Mouse (Mus musculus): ENCODE measurements around the gene Olfr971. TPM values are rescaled to one million over a fixed set of nuclear protein-coding genes. Genes with fewer than 3 reads are reported as not detected.
"Not testable (repeated sequence)": the region's sequence is repeated elsewhere in the genome, so short reads cannot be mapped to it uniquely, and the experiment has no call there.

Olfr971 gene
- total RNA-seq (2014; fragmentation: Nextera tagmentation) (not detected in 2 replicates), total RNA-seq (2017) (not detected in 2 replicates), polyA plus RNA-seq (2012) (not detected in 2 replicates)

- H3K4me1 ChIP-seq (ENCODE audit: insufficient read depth, low read depth, low read length); H3K36me3 ChIP-seq (replicated peaks); ATAC-seq (ENCODE audit: extremely low read depth, insufficient number of reproducible peaks, low FRiP score, poor library complexity, severe bottlenecking); H3K27me3 ChIP-seq (ENCODE audit: insufficient read depth, low read length); H3K4me3 ChIP-seq (ENCODE audit: low read depth, low read length); DNase-seq (ENCODE audit: low spot score); H3K9me3 ChIP-seq (replicated peaks): not testable (repeated sequence)
Measured at GRCm38 (mm10) chr9:39836576-39836975, at the start of gene Olfr971. Olfr971 (plus strand) TSS chr9:39836876.

GRCm38 (mm10) chr9:39790558-39790957 is 46.1 kb upstream of the Olfr971 start, which contains the start of gene Olfr969:
Olfr969 (plus strand) TSS chr9:39790945.
- ATAC-seq (ENCODE audit: extremely low read depth, insufficient number of reproducible peaks, low FRiP score, poor library complexity, severe bottlenecking): no peak
- no peaks in the 10 kb centered on the region for H3K36me3 ChIP-seq (replicated peaks)

GRCm38 (mm10) chr9:39808560-39808959 is 28.1 kb upstream of the Olfr971 start, which contains the start of gene Olfr970:
Olfr970 (plus strand) TSS chr9:39808860.
- H3K9me3 ChIP-seq (replicated peaks): 0 out of 2 replicates have a peak, but pooled peaks cover 2% of the 10 kb centered on the region
- no peaks in the 10 kb centered on the region for H3K27me3 ChIP-seq (ENCODE audit: insufficient read depth, low read length)
- H3K4me1 ChIP-seq (ENCODE audit: insufficient read depth, low read depth, low read length): no peaks in the 10 kb centered on the region
- ATAC-seq (ENCODE audit: extremely low read depth, insufficient number of reproducible peaks, low FRiP score, poor library complexity, severe bottlenecking): no peak
- TF ChIP-seq GATA1 (IDR thresholded peaks at IDR 0.05; ENCODE audit: borderline replicate concordance, low read length): no peak
- no peak for TF ChIP-seq CTCF (IDR thresholded peaks at IDR 0.05; ENCODE audit: low read depth, low read length)
- TF ChIP-seq POLR2AphosphoS5 (IDR thresholded peaks at IDR 0.05; ENCODE audit: insufficient replicate concordance, low read depth, low read length): no peak
- no peak for TF ChIP-seq GATA2 (IDR thresholded peaks at IDR 0.05; ENCODE audit: borderline replicate concordance, low read depth, low read length)
- no peak for TF ChIP-seq TAL1 (conservative IDR thresholded peaks at IDR 0.05; ENCODE audit: low read depth, low read length)
- DNase-seq (ENCODE audit: low spot score): no peak
- H3K36me3 ChIP-seq (replicated peaks): no peaks in the 10 kb centered on the region
- no peak within 1 kb of the TSS for H3K4me3 ChIP-seq (ENCODE audit: low read depth, low read length)

More at GRCm38 (mm10) chr9:39790558-39790957, 46.1 kb upstream of the Olfr971 start, which contains the start of gene Olfr969:
- no peak for DNase-seq (ENCODE audit: low spot score)
- Histone ChIP-seq H3K4me1 (ENCODE audit: insufficient read depth, low read depth, low read length) (no peaks in the 10 kb centered on the region), H3K27me3 (ENCODE audit: insufficient read depth, low read length) (no peaks in the 10 kb centered on the region), H3K9me3 (replicated peaks) (no peaks in the 10 kb centered on the region), H3K4me3 (ENCODE audit: low read depth, low read length) (no peak within 1 kb of the TSS)
- TF ChIP-seq CTCF (IDR thresholded peaks at IDR 0.05; ENCODE audit: low read depth, low read length): no peak
- no peak for TF ChIP-seq TAL1 (conservative IDR thresholded peaks at IDR 0.05; ENCODE audit: low read depth, low read length)
- TF ChIP-seq GATA1 (IDR thresholded peaks at IDR 0.05; ENCODE audit: borderline replicate concordance, low read length): no peak
- no peak for TF ChIP-seq GATA2 (IDR thresholded peaks at IDR 0.05; ENCODE audit: borderline replicate concordance, low read depth, low read length)
- no peak for TF ChIP-seq POLR2AphosphoS5 (IDR thresholded peaks at IDR 0.05; ENCODE audit: insufficient replicate concordance, low read depth, low read length)

GRCm38 (mm10) chr9:39866122-39866521 is 29.4 kb downstream of the Olfr971 start, which contains the start of gene Olfr972:
Olfr972 (plus strand) TSS chr9:39866422.
- ATAC-seq (ENCODE audit: extremely low read depth, insufficient number of reproducible peaks, low FRiP score, poor library complexity, severe bottlenecking): no peak
- no peaks in the 10 kb centered on the region for H3K27me3 ChIP-seq (ENCODE audit: insufficient read depth, low read length)
- H3K4me1 ChIP-seq (ENCODE audit: insufficient read depth, low read depth, low read length): no peaks in the 10 kb centered on the region
- H3K9me3 ChIP-seq (replicated peaks): no peaks in the 10 kb centered on the region
- DNase-seq (ENCODE audit: low spot score): no peak
- H3K4me3 ChIP-seq (ENCODE audit: low read depth, low read length): no peak within 1 kb of the TSS
- no peaks in the 10 kb centered on the region for H3K36me3 ChIP-seq (replicated peaks)
- TF ChIP-seq POLR2AphosphoS5 (IDR thresholded peaks at IDR 0.05; ENCODE audit: insufficient replicate concordance, low read depth, low read length) (no peak), GATA2 (IDR thresholded peaks at IDR 0.05; ENCODE audit: borderline replicate concordance, low read depth, low read length) (no peak), CTCF (IDR thresholded peaks at IDR 0.05; ENCODE audit: low read depth, low read length) (no peak), GATA1 (IDR thresholded peaks at IDR 0.05; ENCODE audit: borderline replicate concordance, low read length) (no peak), TAL1 (conservative IDR thresholded peaks at IDR 0.05; ENCODE audit: low read depth, low read length) (no peak)

- not testable (repeated sequence) for ATAC-seq (ENCODE audit: extremely low read depth, insufficient number of reproducible peaks, low FRiP score, poor library complexity, severe bottlenecking); H3K4me3 ChIP-seq (ENCODE audit: low read depth, low read length); H3K4me1 ChIP-seq (ENCODE audit: insufficient read depth, low read depth, low read length); DNase-seq (ENCODE audit: low spot score); H3K36me3 ChIP-seq (replicated peaks); H3K27me3 ChIP-seq (ENCODE audit: insufficient read depth, low read length); H3K9me3 ChIP-seq (replicated peaks)
Measured at GRCm38 (mm10) chr9:39871986-39872385, 35.3 kb downstream of the Olfr971 start.

GRCm38 (mm10) chr9:39877541-39878396 is 41.1 kb downstream of the Olfr971 start:
- not testable (repeated sequence) for H3K4me1 ChIP-seq (ENCODE audit: insufficient read depth, low read depth, low read length); H3K4me3 ChIP-seq (ENCODE audit: low read depth, low read length); H3K9me3 ChIP-seq (replicated peaks); H3K27me3 ChIP-seq (ENCODE audit: insufficient read depth, low read length); ATAC-seq (ENCODE audit: extremely low read depth, insufficient number of reproducible peaks, low FRiP score, poor library complexity, severe bottlenecking); DNase-seq (ENCODE audit: low spot score); H3K36me3 ChIP-seq (replicated peaks)

Other genes with a start within 250 kb of the Olfr971 start
Only the 20 nearest of the 22 such genes appear.
- not detected in 2 replicates for gene Olfr148, start 226.2 kb upstream of the Olfr971 start, total RNA-seq (2014; fragmentation: Nextera tagmentation)
- 0.12 TPM in 1 of 2 replicates, not detected in the other for gene Olfr148, start 226.2 kb upstream of the Olfr971 start, total RNA-seq (2017)
- gene Olfr148, start 226.2 kb upstream of the Olfr971 start, polyA plus RNA-seq (2012): not detected in 2 replicates
- gene Olfr960, start 215.5 kb upstream of the Olfr971 start, total RNA-seq (2014; fragmentation: Nextera tagmentation): not detected in 2 replicates
- 0.49 TPM in 1 of 2 replicates, not detected in the other for gene Olfr960, start 215.5 kb upstream of the Olfr971 start, total RNA-seq (2017)
- not detected in 2 replicates for gene Olfr960, start 215.5 kb upstream of the Olfr971 start, polyA plus RNA-seq (2012)
- gene Olfr961, start 191.8 kb upstream of the Olfr971 start, total RNA-seq (2014; fragmentation: Nextera tagmentation): not detected in 2 replicates
- gene Olfr961, start 191.8 kb upstream of the Olfr971 start, total RNA-seq (2017): 0.11 and 0.12 TPM in 2 replicates
- not detected in 2 replicates for gene Olfr961, start 191.8 kb upstream of the Olfr971 start, polyA plus RNA-seq (2012)
- gene Olfr963, start 169.7 kb upstream of the Olfr971 start, total RNA-seq (2014; fragmentation: Nextera tagmentation): not detected in 2 replicates
- 0.06 TPM in 1 of 2 replicates, not detected in the other for gene Olfr963, start 169.7 kb upstream of the Olfr971 start, total RNA-seq (2017)
- not detected in 2 replicates for gene Olfr963, start 169.7 kb upstream of the Olfr971 start, polyA plus RNA-seq (2012)
- gene Olfr149, start 129.8 kb upstream of the Olfr971 start, total RNA-seq (2014; fragmentation: Nextera tagmentation): not detected in 2 replicates
- 0.17 TPM in 1 of 2 replicates, not detected in the other for gene Olfr149, start 129.8 kb upstream of the Olfr971 start, total RNA-seq (2017)
- not detected in 2 replicates for gene Olfr149, start 129.8 kb upstream of the Olfr971 start, polyA plus RNA-seq (2012)
- gene Olfr965, start 125.5 kb upstream of the Olfr971 start, total RNA-seq (2014; fragmentation: Nextera tagmentation): not detected in 2 replicates
- gene Olfr965, start 125.5 kb upstream of the Olfr971 start, total RNA-seq (2017): 0.23 TPM in 1 of 2 replicates, not detected in the other
- not detected in 2 replicates for gene Olfr965, start 125.5 kb upstream of the Olfr971 start, polyA plus RNA-seq (2012)
- not detected in 2 replicates for gene Olfr150, start 105.9 kb upstream of the Olfr971 start, total RNA-seq (2014; fragmentation: Nextera tagmentation)
- gene Olfr150, start 105.9 kb upstream of the Olfr971 start, total RNA-seq (2017): 0.11 TPM in 1 of 2 replicates, not detected in the other
- gene Olfr150, start 105.9 kb upstream of the Olfr971 start, polyA plus RNA-seq (2012): not detected in 2 replicates
- not detected in 2 replicates for gene Olfr967, start 90.6 kb upstream of the Olfr971 start, total RNA-seq (2014; fragmentation: Nextera tagmentation)
- gene Olfr967, start 90.6 kb upstream of the Olfr971 start, total RNA-seq (2017): 0.16 TPM in 1 of 2 replicates, not detected in the other
- not detected in 2 replicates for gene Olfr967, start 90.6 kb upstream of the Olfr971 start, polyA plus RNA-seq (2012)
- not detected in 2 replicates for gene Olfr968, start 53.6 kb upstream of the Olfr971 start, total RNA-seq (2014; fragmentation: Nextera tagmentation)
- gene Olfr968, start 53.6 kb upstream of the Olfr971 start, total RNA-seq (2017): 0.06 and 0.11 TPM in 2 replicates
- not detected in 2 replicates for gene Olfr968, start 53.6 kb upstream of the Olfr971 start, polyA plus RNA-seq (2012)
- not detected in 2 replicates for gene Olfr969, start 45.9 kb upstream of the Olfr971 start, total RNA-seq (2014; fragmentation: Nextera tagmentation)
- gene Olfr969, start 45.9 kb upstream of the Olfr971 start, total RNA-seq (2017): not detected in 2 replicates
- not detected in 2 replicates for gene Olfr969, start 45.9 kb upstream of the Olfr971 start, polyA plus RNA-seq (2012)
- not detected in 2 replicates for gene Olfr970, start 28.0 kb upstream of the Olfr971 start, total RNA-seq (2014; fragmentation: Nextera tagmentation)
- gene Olfr970, start 28.0 kb upstream of the Olfr971 start, total RNA-seq (2017): 0.33 TPM in 1 of 2 replicates, not detected in the other
- not detected in 2 replicates for gene Olfr970, start 28.0 kb upstream of the Olfr971 start, polyA plus RNA-seq (2012)
- not detected in 2 replicates for gene Olfr972, start 29.5 kb downstream of the Olfr971 start, total RNA-seq (2014; fragmentation: Nextera tagmentation)
- 0.44 TPM in 1 of 2 replicates, not detected in the other for gene Olfr972, start 29.5 kb downstream of the Olfr971 start, total RNA-seq (2017)
- gene Olfr972, start 29.5 kb downstream of the Olfr971 start, polyA plus RNA-seq (2012): not detected in 2 replicates
- not detected in 2 replicates for gene Olfr229, start 70.5 kb downstream of the Olfr971 start, total RNA-seq (2014; fragmentation: Nextera tagmentation)
- 0.16 TPM in 1 of 2 replicates, not detected in the other for gene Olfr229, start 70.5 kb downstream of the Olfr971 start, total RNA-seq (2017)
- not detected in 2 replicates for gene Olfr229, start 70.5 kb downstream of the Olfr971 start, polyA plus RNA-seq (2012)
- gene Olfr974, start 100.6 kb downstream of the Olfr971 start, total RNA-seq (2014; fragmentation: Nextera tagmentation): not detected in 2 replicates
- not detected in 2 replicates for gene Olfr974, start 100.6 kb downstream of the Olfr971 start, total RNA-seq (2017)
- not detected in 2 replicates for gene Olfr974, start 100.6 kb downstream of the Olfr971 start, polyA plus RNA-seq (2012)
- gene Olfr975, start 115.2 kb downstream of the Olfr971 start, total RNA-seq (2014; fragmentation: Nextera tagmentation): 0.38 TPM in 1 of 2 replicates, not detected in the other
- 0.22 and 0.29 TPM in 2 replicates for gene Olfr975, start 115.2 kb downstream of the Olfr971 start, total RNA-seq (2017)
- gene Olfr975, start 115.2 kb downstream of the Olfr971 start, polyA plus RNA-seq (2012): not detected in 2 replicates
- gene Olfr976, start 124.3 kb downstream of the Olfr971 start, total RNA-seq (2014; fragmentation: Nextera tagmentation): not detected in 2 replicates
- gene Olfr976, start 124.3 kb downstream of the Olfr971 start, total RNA-seq (2017): not detected in 2 replicates
- not detected in 2 replicates for gene Olfr976, start 124.3 kb downstream of the Olfr971 start, polyA plus RNA-seq (2012)
- not detected in 2 replicates for gene Olfr978, start 155.2 kb downstream of the Olfr971 start, total RNA-seq (2014; fragmentation: Nextera tagmentation)
- gene Olfr978, start 155.2 kb downstream of the Olfr971 start, total RNA-seq (2017): 0.05 and 0.23 TPM in 2 replicates
- gene Olfr978, start 155.2 kb downstream of the Olfr971 start, polyA plus RNA-seq (2012): not detected in 2 replicates
- gene Olfr979, start 166.6 kb downstream of the Olfr971 start, total RNA-seq (2014; fragmentation: Nextera tagmentation): not detected in 2 replicates
- 0.16 TPM in 1 of 2 replicates, not detected in the other for gene Olfr979, start 166.6 kb downstream of the Olfr971 start, total RNA-seq (2017)
- not detected in 2 replicates for gene Olfr979, start 166.6 kb downstream of the Olfr971 start, polyA plus RNA-seq (2012)
- gene Olfr980, start 172.7 kb downstream of the Olfr971 start, total RNA-seq (2014; fragmentation: Nextera tagmentation): not detected in 2 replicates
- gene Olfr980, start 172.7 kb downstream of the Olfr971 start, total RNA-seq (2017): 0.06 and 0.22 TPM in 2 replicates
- gene Olfr980, start 172.7 kb downstream of the Olfr971 start, polyA plus RNA-seq (2012): not detected in 2 replicates
- not detected in 2 replicates for gene Olfr981, start 184.6 kb downstream of the Olfr971 start, total RNA-seq (2014; fragmentation: Nextera tagmentation)
- 0.17 and 0.27 TPM in 2 replicates for gene Olfr981, start 184.6 kb downstream of the Olfr971 start, total RNA-seq (2017)
- gene Olfr981, start 184.6 kb downstream of the Olfr971 start, polyA plus RNA-seq (2012): not detected in 2 replicates